In the genomic region with DNA sequence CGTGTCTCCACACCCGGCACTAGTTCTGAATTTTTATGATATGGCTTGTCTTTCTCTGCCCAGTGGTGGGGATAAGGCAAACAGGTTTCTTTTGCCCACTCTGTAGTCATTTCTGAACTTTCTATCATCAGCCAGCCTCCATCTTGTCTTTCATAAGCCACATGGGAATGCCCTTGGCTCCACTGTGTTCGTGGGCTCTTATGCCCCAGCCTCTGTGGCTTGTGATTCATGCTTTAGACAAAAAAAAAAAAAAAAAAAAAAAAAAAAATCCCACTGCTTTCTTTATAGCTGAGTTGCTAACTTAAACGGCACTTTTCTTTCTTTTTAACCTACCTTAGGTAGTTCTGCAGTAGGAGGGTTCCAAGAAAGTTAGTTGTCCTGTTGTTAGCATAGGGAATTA, we compare ENCODE assay signal across 23 mouse cellular contexts. TPM values are rescaled to one million over a fixed set of nuclear protein-coding genes. Genes with fewer than 3 reads are reported as not detected.
"Had no signal": no experiment of that assay in that cellular context is flagged by ENCODE, and none has a peak within 500 bp of the region (broad histone marks: within the 10 kb centered on the region; RNA-seq: fewer than 3 reads in every experiment).

No protein-coding gene starts in this region.

- H3K9me3 ChIP-seq: limb, embryonic 15.5 days; midbrain, embryonic 10.5 days; midbrain, embryonic 13.5 days; neural tube, embryonic 13.5 days had no signal

- H3K4me3 ChIP-seq: limb, embryonic 12.5 days; limb, embryonic 15.5 days; midbrain, embryonic 10.5 days; midbrain, embryonic 13.5 days; neural tube, embryonic 13.5 days had no signal

- ATAC-seq: liver, postnatal 0 days; lung, postnatal 0 days; midbrain, embryonic 13.5 days had no signal

- DNase-seq: kidney, adult 11 months; kidney, adult 8-10 months; kidney, postnatal 14 days; kidney, postnatal 4 days; left cerebral cortex, postnatal 4 days; liver, postnatal 0 days; lung, embryonic 14.5 days; retina, postnatal 1 day; right cerebral cortex, postnatal 25 days; thymus, adult 18-20 months; thymus, postnatal 14 days; thymus, postnatal 4 days had no signal

- H3K27ac ChIP-seq: limb, embryonic 12.5 days; limb, embryonic 15.5 days; liver, embryonic 14.5 days; midbrain, embryonic 10.5 days; midbrain, embryonic 13.5 days; neural tube, embryonic 13.5 days had no signal

- H3K4me1 ChIP-seq: limb, embryonic 12.5 days; limb, embryonic 15.5 days; midbrain, embryonic 10.5 days; midbrain, embryonic 13.5 days; neural tube, embryonic 13.5 days had no signal

- H3K9ac ChIP-seq: limb, embryonic 12.5 days; limb, embryonic 15.5 days; liver, embryonic 14.5 days; liver, postnatal 0 days; lung, embryonic 14.5 days; midbrain, embryonic 13.5 days; neural tube, embryonic 13.5 days had no signal

- H3K36me3 ChIP-seq: limb, embryonic 12.5 days; limb, embryonic 15.5 days; midbrain, embryonic 10.5 days; midbrain, embryonic 13.5 days; neural tube, embryonic 13.5 days had no signal

- H3K4me2 ChIP-seq: limb, embryonic 12.5 days; limb, embryonic 15.5 days; liver, embryonic 11.5 days; lung, embryonic 14.5 days; midbrain, embryonic 13.5 days; neural tube, embryonic 13.5 days had no signal

- H3K27me3 ChIP-seq: limb, embryonic 12.5 days; limb, embryonic 15.5 days; midbrain, embryonic 13.5 days; neural tube, embryonic 13.5 days had no signal

RNA-seq across cellular contexts. Expression of gene Slc16a11, which starts 20.4 kb away (rescaled TPM):
- total RNA-seq: megakaryocyte, adult 5-6 weeks had no signal
- polyA plus RNA-seq: macrophage had no signal

RNA-seq across cellular contexts. Expression of gene Clec10a, which starts 36.2 kb away (rescaled TPM):
- polyA plus RNA-seq: limb, embryonic 12.5 days had no signal

RNA-seq across cellular contexts. Expression of gene Bcl6b, which starts 37.4 kb away (rescaled TPM):
- total RNA-seq: neutrophil, adult 5-6 weeks had no signal
- polyA plus RNA-seq: macrophage had no signal
